Mouse (Mus musculus): ENCODE measurements at regions not wholly inside any gene's neighbourhood (a gene's known extent, or its start where the extent isn't known, plus 50 kb on each side); places are given as distances from the start of the nearest gene placed in this dataset.

DNA sequence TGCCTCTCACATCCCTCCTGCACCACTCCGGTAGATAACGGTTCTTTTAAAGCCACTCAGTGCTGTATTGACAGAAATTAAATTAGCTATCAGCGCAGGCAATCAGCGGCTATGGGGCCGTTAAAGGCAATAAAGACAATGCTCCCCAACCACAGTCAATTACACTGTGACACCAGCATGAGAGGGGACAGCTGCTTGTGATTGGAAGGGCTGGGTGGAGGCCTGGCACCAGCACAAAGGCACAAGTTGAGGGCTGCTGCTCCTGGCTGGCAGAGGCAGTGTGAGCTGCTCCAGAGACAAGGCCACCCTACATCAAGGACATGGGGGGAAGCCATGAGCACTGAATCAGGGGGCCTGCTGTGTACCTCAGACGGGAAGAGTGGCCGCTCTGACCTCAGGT lies 420.0 kb downstream of the Vrk1 start:
- no peak for DNase-seq

DNA sequence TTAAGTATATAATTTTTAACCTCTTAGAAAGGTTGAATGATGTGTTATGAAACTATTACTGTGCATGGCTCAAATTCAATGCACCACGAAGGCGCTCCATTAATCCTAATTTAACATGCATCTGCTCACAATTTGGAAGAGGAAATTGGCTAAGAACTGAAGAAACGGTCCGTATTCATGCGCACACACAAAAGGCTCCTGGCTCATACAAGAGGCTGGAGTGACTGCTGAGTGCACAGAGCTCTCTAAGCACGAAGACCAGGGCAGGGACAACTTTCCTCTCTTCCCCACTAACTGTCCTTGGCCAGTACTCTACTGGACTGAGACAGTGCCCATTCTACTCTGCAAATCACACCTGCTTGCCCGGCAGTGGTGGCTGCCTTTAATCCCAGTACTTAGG lies 435.1 kb downstream of the Vrk1 start:
- no peak for DNase-seq

DNA sequence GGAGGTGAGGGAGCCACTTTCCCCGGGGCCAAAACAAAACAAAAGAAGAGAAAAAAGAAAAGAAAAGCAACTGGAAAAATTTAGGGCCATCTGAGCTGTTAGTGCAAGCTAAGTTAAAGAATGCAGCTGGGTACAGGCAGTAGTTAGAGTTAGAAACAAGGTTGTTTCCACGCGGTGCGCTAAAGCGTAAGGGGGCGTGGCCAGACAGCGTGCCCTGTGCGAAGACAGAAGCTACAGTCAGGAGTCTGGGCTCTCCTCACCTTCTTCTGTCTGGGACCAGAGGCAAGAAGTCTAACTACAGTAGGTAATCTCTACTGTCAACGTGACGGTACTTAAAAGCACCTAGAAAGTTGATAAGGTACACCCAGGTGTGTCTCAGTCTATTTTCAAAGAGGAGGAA lies 435.9 kb downstream of the Vrk1 start:
- no peak for DNase-seq

DNA sequence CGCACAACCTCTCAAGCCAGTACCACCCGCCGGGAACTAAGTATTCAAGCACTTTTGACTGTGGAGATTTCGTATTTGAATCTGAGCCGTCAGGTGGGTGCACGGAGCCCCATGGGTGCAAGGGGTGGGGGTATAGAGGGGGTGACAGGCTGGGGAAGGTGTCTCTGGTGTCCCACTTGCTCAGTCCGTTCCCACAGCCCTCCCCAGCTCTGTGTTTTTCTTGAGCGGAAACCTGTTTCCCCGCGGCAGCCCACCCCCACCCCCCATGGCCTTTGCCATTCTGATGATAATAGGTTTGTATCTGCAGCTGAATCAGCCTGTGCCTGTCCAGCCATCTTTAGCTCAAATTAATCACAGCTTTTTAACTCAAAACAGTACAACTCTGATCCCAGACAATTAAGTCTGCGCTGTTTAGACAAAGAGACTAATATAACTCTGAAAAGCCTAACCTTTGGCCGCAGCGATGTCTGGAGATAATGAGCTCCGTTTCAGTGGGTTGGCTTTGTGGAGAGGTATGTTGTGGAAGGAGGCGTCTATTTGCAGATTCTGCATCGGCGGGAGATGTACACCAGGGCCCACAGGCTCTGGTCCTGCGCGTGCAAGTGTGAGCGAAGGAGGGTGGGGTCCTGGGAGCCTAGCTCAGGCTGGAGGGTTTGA lies 437.0 kb downstream of the Vrk1 start:
- DNase-seq, result no peak

DNA sequence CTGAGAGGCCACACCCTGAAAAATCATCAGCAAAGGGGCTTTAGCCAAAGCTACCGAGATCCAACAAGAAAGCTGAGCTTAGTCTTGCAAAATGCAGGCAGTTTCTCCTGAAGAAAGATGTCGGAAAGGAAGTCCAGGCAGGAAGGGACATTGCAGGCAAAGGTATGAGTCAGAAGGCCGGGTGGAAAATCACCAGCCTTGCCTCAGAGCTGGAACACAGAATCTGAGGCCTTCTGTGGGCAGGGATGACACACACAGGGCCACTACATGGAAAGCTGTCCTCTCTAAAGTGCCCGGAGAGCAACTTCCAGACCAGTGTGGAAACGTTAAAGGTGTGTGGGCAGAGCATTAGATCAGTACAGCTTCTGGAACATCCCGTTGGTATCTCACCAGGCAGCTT lies 438.5 kb downstream of the Vrk1 start:
- no peak for DNase-seq

DNA sequence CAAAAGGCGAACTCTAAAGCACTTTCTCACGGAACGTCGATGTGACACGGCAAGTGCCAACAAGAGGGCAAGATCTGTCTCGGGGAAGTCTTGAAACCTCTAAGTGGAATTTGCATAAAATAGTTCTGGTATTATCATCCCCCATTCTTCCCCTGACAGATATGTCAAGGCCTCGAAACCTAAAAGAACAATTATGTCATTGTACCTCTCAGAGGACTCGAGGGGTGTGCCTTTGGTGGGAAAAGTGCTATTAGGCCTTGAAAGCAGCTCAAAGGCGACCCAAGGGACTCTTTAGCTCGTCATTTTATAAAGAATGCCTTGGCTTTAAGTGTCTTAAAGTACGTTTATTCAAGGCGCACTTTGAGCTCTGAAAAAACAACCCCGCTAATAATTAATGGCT lies 443.5 kb downstream of the Vrk1 start:
- no peak for DNase-seq

DNA sequence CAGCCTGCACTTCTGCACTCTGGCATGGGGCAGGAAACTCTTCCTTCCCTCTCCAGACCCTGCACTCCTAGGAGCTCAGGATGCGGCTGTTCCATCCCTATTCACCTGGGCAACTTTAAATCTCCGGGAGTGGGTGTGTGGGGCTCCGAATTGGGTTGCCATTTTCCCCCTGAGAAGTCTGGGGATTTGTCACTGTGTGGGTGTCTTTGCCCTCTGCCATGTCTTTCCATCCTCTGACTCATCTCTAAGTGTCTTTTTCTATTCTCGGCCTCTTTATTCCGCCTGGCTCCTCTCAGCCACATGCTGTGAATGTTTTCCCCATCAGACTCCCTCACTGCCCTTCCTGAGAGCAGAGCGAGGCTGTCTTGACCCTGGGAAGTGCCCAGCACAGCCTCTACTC lies 448.2 kb downstream of the Vrk1 start:
- DNase-seq, result no peak

DNA sequence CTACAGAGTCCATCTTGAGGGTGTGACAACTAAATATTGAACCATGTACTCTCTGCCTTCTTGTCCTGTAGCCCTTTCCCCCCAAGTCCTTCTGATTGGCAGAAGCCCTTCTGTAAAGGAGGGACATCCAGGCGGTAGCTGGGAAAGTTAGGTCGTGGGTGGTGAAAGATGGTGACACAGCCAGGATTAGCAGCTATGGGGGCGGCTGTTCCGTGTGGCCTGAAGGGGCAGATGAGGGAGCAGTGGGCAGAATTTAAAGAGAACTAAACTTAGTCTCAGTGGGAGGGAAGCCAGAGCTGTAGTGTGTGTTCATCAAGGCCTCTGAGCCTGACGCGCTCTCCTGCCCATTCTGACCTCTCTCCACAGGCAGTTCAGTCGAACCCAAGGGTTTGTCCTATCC lies 450.6 kb downstream of the Vrk1 start:
- DNase-seq, result no peak

DNA sequence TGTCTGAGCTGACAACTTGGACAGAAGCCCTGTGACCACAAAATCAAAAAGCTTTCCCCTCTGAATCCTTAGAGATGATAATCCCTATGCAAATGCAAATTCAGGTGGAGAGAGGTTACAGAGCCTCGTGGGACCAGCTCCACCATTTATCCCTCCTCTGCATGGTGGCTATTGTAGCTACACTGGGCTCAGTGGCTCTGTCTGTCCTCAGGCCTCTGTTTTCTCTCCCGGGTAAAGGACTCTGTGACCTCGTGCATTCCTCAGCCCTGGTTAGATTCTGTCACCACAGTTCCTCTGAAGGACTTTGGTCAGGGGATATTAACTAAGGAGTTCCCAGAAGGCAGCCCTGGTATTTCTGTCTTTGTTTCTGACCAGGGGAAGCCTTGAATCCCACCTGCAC lies 452.3 kb downstream of the Vrk1 start:
- no peak for DNase-seq

DNA sequence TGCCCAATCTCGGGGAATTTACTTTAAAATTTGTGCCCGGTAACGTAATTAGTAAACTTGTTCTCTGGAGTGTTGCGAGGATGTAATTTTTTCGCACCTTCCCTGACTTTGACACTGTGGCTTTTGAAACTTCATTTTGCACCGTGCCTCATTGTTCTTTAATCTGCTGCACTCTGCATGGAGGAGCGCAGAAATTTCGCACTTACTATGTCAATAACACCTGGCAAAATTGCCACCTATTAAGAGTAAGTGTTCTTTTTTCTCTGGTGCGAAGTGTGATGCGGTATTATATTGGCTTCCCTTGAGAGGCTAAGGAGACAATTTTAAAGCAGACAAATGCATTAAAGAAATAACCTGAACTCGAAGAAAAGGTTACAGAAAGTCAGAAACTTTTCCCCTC lies 454.7 kb downstream of the Vrk1 start:
- DNase-seq, result no peak

DNA sequence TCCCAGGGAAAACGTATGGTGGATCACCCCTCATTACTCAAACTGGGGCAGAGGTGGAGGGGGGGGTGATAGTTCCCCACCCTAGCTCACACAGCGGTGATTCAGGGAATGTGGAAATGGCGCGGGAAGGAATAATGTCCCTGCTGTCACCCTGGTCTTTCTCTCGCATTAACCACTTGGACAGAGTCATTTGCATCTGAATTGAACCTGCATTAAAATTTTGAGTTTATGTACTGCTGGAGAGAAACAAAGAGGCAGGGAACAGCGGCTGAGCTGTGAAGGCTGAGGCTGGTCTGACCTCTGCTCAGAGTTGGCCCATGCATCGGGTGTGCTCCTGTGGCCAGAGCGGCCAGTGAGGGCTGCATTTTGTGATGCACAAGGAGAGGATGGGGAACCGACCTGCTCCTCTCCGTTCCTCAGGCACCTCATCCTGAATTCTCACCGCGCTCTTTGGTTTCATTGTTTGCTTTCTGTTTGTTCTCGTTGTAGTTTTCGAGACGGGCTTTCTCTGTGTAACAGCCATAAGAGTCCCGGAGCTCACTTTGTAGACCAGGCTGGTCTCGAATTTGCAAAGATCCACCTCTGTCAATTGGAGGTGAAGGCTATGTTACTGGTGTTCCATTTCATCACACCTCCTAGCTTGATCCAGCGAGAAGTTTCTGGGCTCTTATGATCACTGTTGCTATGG lies 458.3 kb downstream of the Vrk1 start:
- DNase-seq, result no peak

DNA sequence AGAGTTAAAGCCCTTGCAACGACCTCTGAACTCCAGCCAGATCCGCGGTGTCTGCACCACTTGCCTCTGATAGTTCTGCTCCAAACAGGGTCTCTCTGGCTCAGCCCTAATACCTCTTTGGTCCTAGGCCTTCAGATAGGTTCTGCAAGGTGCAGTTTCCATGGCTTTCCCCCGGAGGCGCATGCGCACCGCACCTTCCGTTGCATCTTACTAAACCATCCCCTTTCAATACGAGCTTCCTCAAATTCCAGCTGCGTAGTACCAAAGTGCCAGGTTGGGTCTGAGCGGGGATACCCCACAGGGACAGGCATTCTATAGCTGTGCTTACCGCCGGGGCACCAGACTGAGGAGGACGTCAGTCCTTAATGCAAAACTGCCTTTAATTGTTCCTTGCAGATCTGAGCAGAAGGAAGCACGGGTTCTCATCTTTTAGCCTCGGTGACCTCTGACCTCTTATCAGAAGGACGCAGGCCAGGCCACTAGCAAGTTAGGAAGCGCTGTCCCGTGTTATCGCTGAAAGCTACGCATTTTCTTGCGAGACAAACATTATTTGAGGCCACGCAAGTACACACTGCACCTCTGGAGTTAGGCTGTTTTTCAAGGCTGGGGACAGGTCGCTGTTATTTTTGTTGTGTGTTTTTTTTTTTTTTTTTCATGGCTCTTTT lies 464.6 kb downstream of the Vrk1 start:
- no peak for DNase-seq

DNA sequence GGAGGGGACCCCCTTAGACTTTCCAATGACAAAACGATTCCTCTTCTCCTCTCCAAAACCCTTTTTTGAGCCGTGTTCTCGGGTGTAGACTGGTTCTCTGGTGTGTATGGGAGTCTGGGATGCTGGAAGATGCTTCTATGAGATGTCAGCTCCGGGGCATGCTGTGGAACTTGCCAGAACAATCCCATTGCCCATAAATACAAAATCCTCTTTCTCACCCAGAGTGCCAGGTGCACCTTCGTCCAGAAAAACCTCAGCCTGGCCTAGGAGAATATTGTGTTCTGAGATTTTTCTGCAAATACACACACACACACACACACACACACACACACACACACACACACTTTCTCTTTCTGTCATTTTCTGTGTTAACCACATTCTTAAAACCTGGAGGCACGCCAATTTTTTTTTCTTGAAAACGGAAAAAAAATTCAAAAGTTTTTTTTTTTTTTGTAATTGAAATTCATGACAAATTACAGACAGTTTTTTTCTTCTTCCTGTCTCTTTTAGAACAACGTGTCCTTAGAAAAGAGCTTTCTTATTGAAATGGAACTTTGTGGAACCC lies 465.5 kb downstream of the Vrk1 start:
- no peak for DNase-seq

DNA sequence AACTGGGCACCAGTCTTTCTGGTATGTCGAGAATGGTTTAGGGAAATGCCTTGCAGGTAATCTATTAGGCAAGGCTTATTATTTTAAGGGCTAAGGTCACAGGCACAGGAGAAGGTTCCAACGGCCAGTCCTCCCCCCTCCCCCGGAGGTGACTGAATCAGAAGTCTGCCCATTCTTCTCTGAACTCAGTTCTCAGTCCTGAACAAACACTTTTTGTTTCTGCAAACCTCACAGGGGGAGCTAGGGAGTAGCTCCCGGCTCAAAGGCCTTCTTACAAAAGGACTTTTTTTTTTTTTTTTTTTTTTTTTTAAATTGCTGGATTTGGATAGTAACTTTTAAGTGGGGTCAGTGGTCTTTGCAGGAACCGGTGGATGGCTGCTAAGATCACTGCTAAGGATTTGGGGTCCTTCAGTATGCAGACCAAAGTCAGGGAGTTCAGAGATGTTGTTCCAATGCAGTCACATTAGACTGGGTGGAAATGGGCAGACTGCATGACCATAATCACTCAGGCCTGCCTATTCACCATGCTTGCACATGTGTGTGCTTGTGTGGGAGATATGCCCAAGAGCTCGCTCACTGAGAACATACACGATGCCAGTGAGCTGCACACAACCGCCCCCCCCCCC lies 467.1 kb downstream of the Vrk1 start:
- DNase-seq, result no peak

DNA sequence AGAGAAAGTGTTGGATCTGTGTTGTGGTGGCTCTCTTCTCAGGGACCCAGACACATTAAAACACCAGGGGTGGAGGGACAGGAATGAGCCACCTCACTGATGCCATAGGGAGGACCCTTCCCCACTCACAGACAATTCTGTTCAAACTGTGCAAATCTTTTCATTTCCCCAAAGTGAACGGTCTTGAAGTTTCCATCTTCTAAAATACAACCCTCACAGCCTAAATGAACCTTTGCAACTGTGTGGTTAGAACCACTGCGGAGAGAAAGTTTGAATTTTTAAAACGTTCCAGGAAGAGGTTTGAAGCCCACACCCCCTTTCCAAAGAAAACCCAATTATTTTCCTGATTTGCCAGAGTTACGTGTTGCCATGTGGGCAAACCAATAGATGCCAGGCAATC lies 467.7 kb downstream of the Vrk1 start:
- DNase-seq, result no peak

DNA sequence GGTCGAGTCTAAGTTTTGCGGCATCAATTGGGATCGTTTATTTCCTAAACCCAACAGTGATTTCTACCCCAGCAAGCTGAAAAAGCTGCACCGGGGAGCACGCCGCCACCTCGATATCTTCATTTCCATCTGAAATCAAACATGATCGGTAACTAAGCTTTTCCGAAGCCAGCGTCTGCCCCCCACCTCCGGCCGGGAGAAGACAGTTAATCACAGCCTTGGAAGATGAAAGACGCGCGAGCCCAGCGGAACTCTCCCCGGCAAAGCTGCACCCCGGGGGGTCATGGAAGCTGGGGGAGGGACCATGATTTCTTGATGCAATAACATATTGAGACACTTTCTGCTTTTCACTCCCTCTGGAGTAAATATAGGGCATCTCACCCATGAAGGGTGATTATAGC lies 468.4 kb downstream of the Vrk1 start:
- DNase-seq, result no peak

DNA sequence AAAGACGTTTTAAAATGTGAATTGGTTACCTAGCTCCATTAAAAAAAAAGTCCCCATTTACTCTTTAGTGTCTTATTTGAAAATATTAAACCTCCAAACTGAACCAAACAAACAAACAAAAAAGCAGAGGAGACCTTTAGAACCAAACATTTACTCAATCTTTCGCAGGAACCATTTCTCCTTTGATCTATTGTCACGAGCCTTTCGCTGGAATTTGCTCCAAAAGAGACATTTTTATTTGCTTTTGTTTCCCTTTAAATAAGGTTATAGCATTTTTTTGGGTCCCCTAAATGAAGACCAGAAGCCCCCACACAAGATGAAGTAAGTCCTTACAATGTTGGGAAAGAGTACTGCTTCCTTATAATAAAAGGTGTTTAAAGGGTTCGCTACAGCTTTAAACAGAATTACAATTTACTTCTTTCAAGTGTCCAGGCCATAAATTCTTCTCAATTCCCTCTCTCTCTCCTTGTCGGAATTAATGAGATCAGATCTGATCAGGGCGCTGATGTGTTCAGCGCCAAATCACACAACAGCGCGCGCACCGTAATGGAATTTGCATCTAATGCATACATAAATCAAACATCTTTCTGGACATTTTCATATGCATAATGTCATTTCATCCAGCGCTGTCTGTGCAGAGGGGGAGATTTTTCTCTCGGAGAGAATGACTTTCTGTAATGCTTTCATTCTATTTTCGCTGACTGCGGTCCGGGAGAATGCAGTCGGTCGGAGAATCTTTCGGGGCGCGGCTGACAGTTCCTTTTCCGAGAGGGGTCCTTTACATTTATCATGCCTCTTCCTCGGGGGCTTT lies 469.2 kb downstream of the Vrk1 start:
- DNase-seq, result no peak

DNA sequence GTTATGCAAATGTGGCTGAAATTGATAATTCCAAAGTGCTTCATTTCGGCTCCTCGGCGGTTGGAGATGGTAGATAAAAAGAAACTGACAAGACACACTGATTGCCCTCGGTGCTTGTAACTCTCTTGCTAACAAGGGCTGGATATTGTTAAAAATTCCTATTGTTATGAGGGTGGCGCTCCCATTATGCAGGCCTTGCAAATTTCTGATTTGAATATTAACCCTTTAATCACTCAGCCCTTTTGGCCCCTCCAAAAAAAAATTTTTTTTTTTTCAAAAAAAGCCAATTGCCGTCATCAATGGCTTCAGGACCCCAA lies 469.8 kb downstream of the Vrk1 start:
- DNase-seq, result no peak

DNA sequence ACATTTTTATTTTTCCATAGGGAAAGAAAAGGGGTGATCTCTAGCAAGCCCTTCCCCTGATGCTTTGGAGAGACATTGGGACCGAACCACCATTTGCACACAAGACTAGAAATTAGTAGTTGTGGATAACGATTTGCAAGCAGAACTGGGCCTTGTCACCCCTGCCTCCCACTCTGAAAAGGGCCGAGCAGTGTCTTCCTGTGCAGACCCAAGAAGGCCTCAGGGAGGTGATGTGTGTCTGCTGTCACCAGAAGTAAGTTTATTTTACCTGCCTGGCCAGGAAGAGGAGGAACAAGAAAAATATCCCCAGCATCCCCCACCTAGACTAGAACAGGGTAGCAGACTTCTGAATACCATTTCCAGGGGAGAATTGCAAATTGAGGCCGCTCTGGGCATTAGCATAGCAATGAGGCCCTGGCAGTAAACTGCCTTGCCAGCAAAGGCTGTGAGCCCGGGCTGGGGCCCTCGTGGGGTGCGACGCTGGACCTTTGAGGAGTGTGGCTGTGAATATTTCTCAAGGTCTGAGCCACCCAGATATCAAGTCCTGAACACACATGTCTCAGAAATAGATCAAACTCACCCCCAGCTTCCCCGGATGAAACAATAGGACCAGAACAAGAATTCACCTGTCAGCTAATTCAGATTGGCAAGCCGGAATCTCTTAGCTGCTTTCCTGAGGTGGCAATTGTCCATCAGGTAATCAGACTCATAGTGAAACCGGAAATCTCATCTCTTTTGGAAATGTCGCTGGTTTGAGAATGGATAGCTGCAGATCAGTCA lies 470.4 kb downstream of the Vrk1 start:
- no peak for DNase-seq

DNA sequence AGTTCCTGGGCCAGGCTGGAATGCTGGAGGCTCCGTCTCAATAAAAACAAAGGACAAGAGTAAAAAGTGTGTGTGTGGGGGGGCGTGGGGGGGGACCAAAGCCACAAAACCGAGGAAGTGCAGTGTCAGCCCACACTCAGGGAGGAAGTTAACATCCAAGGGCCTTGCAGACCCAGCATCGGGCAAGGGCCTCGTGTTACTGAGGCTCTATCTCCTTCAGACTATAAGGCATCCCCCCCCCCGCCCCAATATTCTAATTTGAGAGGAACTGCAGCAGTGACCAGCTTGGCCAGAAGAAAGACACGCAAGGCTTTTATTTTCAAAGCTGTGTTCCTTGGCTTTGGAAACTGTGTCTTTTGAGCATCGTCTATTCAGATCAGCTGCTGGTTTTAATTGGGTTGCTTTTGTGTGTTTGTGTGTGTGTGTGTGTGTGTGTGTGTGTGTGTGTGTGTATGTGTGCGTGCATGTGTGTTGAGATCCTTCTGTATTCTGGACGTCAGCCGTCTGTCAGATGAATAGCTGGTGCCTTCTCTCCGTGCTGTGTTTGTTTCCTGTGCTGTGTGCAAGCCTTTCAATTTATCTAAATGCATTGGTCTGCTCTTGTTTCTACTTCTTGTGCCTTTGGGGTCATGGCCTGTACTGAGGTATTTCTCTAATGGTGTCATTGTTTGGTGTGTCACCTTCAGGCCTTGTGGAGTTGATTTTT lies 491.7 kb downstream of the Vrk1 start:
- DNase-seq, result no peak

DNA sequence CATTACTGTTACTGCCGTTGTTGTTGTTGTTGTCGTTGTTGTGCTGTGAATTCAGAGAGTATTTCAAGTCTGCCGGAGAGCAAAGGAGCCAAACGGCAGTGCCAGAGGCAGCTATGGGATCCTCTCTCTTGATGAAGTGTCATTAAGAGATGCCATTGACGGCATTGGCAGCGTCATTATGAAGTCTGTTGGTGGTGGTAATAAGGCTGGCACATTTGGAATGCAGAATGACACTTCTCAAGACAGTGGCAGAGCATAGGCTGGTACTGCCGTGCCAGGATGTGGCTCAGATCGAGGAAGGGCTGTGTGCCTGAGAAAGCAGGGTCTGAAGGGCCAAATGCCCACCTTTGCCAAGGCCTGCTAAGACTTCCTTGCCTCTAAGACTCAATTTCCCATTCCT lies 494.3 kb downstream of the Vrk1 start:
- DNase-seq, result no peak

DNA sequence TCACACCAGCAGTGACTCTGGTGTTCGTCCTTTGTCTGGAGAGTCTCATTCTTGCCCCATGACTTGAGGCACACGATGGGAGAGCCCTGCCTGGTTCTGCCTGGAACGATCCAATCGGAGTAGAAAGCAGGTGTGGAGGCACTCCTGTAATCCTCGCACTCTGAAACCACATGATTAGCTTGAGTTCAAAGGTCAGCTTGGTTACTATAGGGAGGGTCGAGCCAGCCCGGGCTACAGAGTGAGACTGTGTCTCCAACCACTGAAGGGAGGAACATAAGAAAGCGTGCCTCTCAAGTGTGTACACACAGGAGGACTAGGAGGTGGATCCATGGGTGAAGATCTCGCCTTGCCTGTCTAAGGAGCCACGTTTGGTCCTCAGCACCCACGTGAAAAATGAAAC lies 504.0 kb downstream of the Vrk1 start:
- DNase-seq, result no peak
